ENCODE assay signal across 8 mouse cellular contexts in genomic region chr4:106839964-106840611, GRCm38 (mm10). TPM values are rescaled to one million over a fixed set of nuclear protein-coding genes. Genes with fewer than 3 reads are reported as not detected.
DNase-seq lines count a peak whose midpoint lies in the region; ATAC-seq and TF ChIP-seq lines count a peak whose summit lies in the region.

No protein-coding gene starts in this region.

- peak overlapping the region; percentile 92 for H3K9ac ChIP-seq in heart, embryonic 13.5 days
- peak overlapping the region; percentile 87 for H3K9ac ChIP-seq in liver, embryonic 13.5 days
- peak overlapping the region; percentile 83 for H3K9ac ChIP-seq in neural tube, embryonic 11.5 days (ENCODE audit: low read length)
- H3K9ac ChIP-seq in stomach, embryonic 16.5 days (ENCODE audit: low read length), result peak overlapping the region; percentile 92

- peak; percentile 49 for ATAC-seq in heart, embryonic 13.5 days (ENCODE audit: extremely low read depth, insufficient number of reproducible peaks, low FRiP score, low TSS enrichment)
- peak; percentile 43 for ATAC-seq in liver, embryonic 13.5 days (ENCODE audit: low read depth)
- ATAC-seq in neural tube, embryonic 11.5 days (ENCODE audit: insufficient read depth, low FRiP score, low TSS enrichment), result peak; percentile 63
- peak; percentile 66 for ATAC-seq in stomach, embryonic 16.5 days (ENCODE audit: insufficient read depth, low FRiP score)

- H3K4me2 ChIP-seq in heart, embryonic 13.5 days, result peak overlapping the region; percentile 100
- H3K4me2 ChIP-seq in liver, embryonic 13.5 days, result peak overlapping the region; percentile 100
- H3K4me2 ChIP-seq in neural tube, embryonic 11.5 days (ENCODE audit: low read depth), result peak overlapping the region; percentile 100
- H3K4me2 ChIP-seq in stomach, embryonic 16.5 days (ENCODE audit: low read depth, low read length), result peak overlapping the region; percentile 100

- no peaks in the 10 kb centered on the region for H3K79me3 ChIP-seq in C2C12 (ENCODE audit: low read depth)

- TF ChIP-seq POLR2A in bone marrow macrophage, adult 2 months (IDR thresholded peaks at IDR 0.05; ENCODE audit: borderline replicate concordance, low read depth, low read length), result no peak
- TF ChIP-seq POLR2A in embryonic fibroblast, embryonic 13.5 days (IDR thresholded peaks at IDR 0.05; ENCODE audit: low read depth, low read length), result peak; percentile 44

- no peaks in the 10 kb centered on the region for H3K27me3 ChIP-seq in C2C12 (ENCODE audit: control insufficient read depth, insufficient read depth, insufficient read length)
- H3K27me3 ChIP-seq in heart, embryonic 13.5 days (replicated peaks), result peaks cover 7% of the 10 kb centered on the region
- 0 out of 2 replicates have a peak, but pooled peaks cover 4% of the 10 kb centered on the region for H3K27me3 ChIP-seq in liver, embryonic 13.5 days
- no peaks in the 10 kb centered on the region for H3K27me3 ChIP-seq in neural tube, embryonic 11.5 days (ENCODE audit: control insufficient read depth, insufficient read depth, low read length)
- H3K27me3 ChIP-seq in stomach, embryonic 16.5 days (ENCODE audit: control insufficient read depth, insufficient read depth, low read length), result no peaks in the 10 kb centered on the region

- H3ac ChIP-seq in C2C12 (ENCODE audit: control insufficient read depth, insufficient read length, low read depth), result peak overlapping the region; percentile 89

- no peaks in the 10 kb centered on the region for H3K79me2 ChIP-seq in C2C12 (ENCODE audit: control insufficient read depth, insufficient read depth)

- no peaks in the 10 kb centered on the region for H3K9me3 ChIP-seq in heart, embryonic 13.5 days
- no peaks in the 10 kb centered on the region for H3K9me3 ChIP-seq in liver, embryonic 13.5 days (replicated peaks)
- no peaks in the 10 kb centered on the region for H3K9me3 ChIP-seq in neural tube, embryonic 11.5 days (ENCODE audit: control insufficient read depth, low read length)
- H3K9me3 ChIP-seq in stomach, embryonic 16.5 days (replicated peaks; ENCODE audit: control insufficient read depth, low read length), result no peaks in the 10 kb centered on the region

- no peaks in the 10 kb centered on the region for H3K36me3 ChIP-seq in C2C12 (ENCODE audit: control insufficient read depth, insufficient read depth)
- H3K36me3 ChIP-seq in heart, embryonic 13.5 days, result no peaks in the 10 kb centered on the region
- no peaks in the 10 kb centered on the region for H3K36me3 ChIP-seq in liver, embryonic 13.5 days
- no peaks in the 10 kb centered on the region for H3K36me3 ChIP-seq in neural tube, embryonic 11.5 days (ENCODE audit: control insufficient read depth, insufficient read depth, low read length)
- no peaks in the 10 kb centered on the region for H3K36me3 ChIP-seq in stomach, embryonic 16.5 days (ENCODE audit: control insufficient read depth, insufficient read depth, low read length)

- DNase-seq in kidney, postnatal 14 days, result peak; percentile 95
- DNase-seq in liver, embryonic 13.5 days, result peak; percentile 76
- DNase-seq in neural tube, embryonic 11.5 days (ENCODE audit: low spot score), result peak; percentile 92

- under 1% methylated on average over 21 of the region's 51 CpGs for whole genome bisulfite sequencing in heart, embryonic 13.5 days
- 1% methylated on average over 41 of the region's 51 CpGs for WGBS in liver, embryonic 13.5 days (ENCODE audit: insufficient replicate concordance)
- 2% methylated on average over 30 of the region's 51 CpGs for WGBS in neural tube, embryonic 11.5 days
- WGBS in stomach, embryonic 16.5 days, result under 1% methylated on average over 41 of the region's 51 CpGs

- peak overlapping the region; percentile 49 for H3K27ac ChIP-seq in bone marrow macrophage, adult 2 months (ENCODE audit: insufficient read depth, low read depth, low read length)
- peak overlapping the region; percentile 97 for H3K27ac ChIP-seq in embryonic fibroblast, embryonic 13.5 days (ENCODE audit: insufficient read depth, low read length)
- peak overlapping the region; percentile 99 for H3K27ac ChIP-seq in heart, embryonic 13.5 days (replicated peaks)
- peak overlapping the region; percentile 87 for H3K27ac ChIP-seq in liver, embryonic 13.5 days
- H3K27ac ChIP-seq in neural tube, embryonic 11.5 days (ENCODE audit: low read depth, low read length), result peak overlapping the region; percentile 97
- H3K27ac ChIP-seq in stomach, embryonic 16.5 days (ENCODE audit: low read length), result peak overlapping the region; percentile 97

- H3K4me3 ChIP-seq in C2C12 (ENCODE audit: insufficient read depth, poor library complexity, severe bottlenecking), result peak overlapping the region; percentile 43
- peak overlapping the region; percentile 64 for H3K4me3 ChIP-seq in bone marrow macrophage, adult 2 months (ENCODE audit: insufficient read depth, low read length)
- peak overlapping the region; percentile 50 for H3K4me3 ChIP-seq in embryonic fibroblast, embryonic 13.5 days (ENCODE audit: insufficient read depth, low read length)
- H3K4me3 ChIP-seq in heart, embryonic 13.5 days, result peak overlapping the region; percentile 69
- peak overlapping the region; percentile 77 for H3K4me3 ChIP-seq in liver, embryonic 13.5 days (replicated peaks)
- H3K4me3 ChIP-seq in neural tube, embryonic 11.5 days (ENCODE audit: low read depth, low read length), result peak overlapping the region; percentile 47
- peak overlapping the region; percentile 62 for H3K4me3 ChIP-seq in stomach, embryonic 16.5 days (replicated peaks; ENCODE audit: low read length)

- TF ChIP-seq CTCF in C2C12 (IDR thresholded peaks at IDR 0.05; ENCODE audit: control insufficient read depth, insufficient read depth, insufficient read length), result no peak
- no peak for TF ChIP-seq CTCF in bone marrow macrophage, adult 2 months (IDR thresholded peaks at IDR 0.05; ENCODE audit: low read depth, low read length)
- TF ChIP-seq CTCF in embryonic fibroblast, embryonic 13.5 days (IDR thresholded peaks at IDR 0.05; ENCODE audit: borderline replicate concordance, insufficient read depth, low read length), result no peak

- H3K4me1 ChIP-seq in bone marrow macrophage, adult 2 months (ENCODE audit: control insufficient read depth, insufficient read depth, low read length), result peaks cover 2% of the 10 kb centered on the region; the same call in 1 of the 2 replicates
- peaks cover 12% of the 10 kb centered on the region for H3K4me1 ChIP-seq in embryonic fibroblast, embryonic 13.5 days (ENCODE audit: control insufficient read depth, insufficient read depth, low read length)
- peaks cover 41% of the 10 kb centered on the region for H3K4me1 ChIP-seq in heart, embryonic 13.5 days
- peaks cover 47% of the 10 kb centered on the region for H3K4me1 ChIP-seq in liver, embryonic 13.5 days (replicated peaks)
- peaks cover 25% of the 10 kb centered on the region for H3K4me1 ChIP-seq in neural tube, embryonic 11.5 days (ENCODE audit: control insufficient read depth, insufficient read depth, low read length)
- peaks cover 49% of the 10 kb centered on the region for H3K4me1 ChIP-seq in stomach, embryonic 16.5 days (ENCODE audit: control insufficient read depth, insufficient read depth, low read length)

TF ChIP-seq in C2C12, 6 proteins besides CTCF, POLR2A, EP300 and RAD21:
- no peak for TF ChIP-seq MAX (IDR thresholded peaks at IDR 0.05)
- no peak for TF ChIP-seq USF1 (IDR thresholded peaks at IDR 0.05; ENCODE audit: low read depth)
- peak; percentile 67 for TF ChIP-seq CEBPB (IDR thresholded peaks at IDR 0.05; ENCODE audit: low read depth)

RNA-seq across cellular contexts. Expression of gene Acot11, which starts 35.3 kb away (rescaled TPM):
- polyA plus RNA-seq in C2C12 (2012; fragmentation: generic; extraction: Trizol), result 0.54 TPM
- polyA plus RNA-seq in bone marrow macrophage, adult 2 months (2012; ENCODE audit: insufficient read depth, insufficient read length, missing spikeins), result 5.6 and 6.6 TPM in 2 replicates
- 3.9 and 4.8 TPM in 2 replicates for polyA plus RNA-seq in embryonic fibroblast, embryonic 13.5 days (2011; ENCODE audit: insufficient read length, low read depth, missing spikeins)
- polyA plus RNA-seq in heart, embryonic 13.5 days (2015; fragmentation: Nextera tagmentation; extraction: Ambion mirVana), result 2.2 and 3.9 TPM in 2 replicates
- polyA plus RNA-seq in liver, embryonic 13.5 days (2015; fragmentation: Nextera tagmentation; extraction: Ambion mirVana), result 5.0 TPM in 2 replicates
- polyA plus RNA-seq in neural tube, embryonic 11.5 days (2014; fragmentation: Nextera tagmentation; extraction: Ambion mirVana), result 1.4 and 1.8 TPM in 2 replicates
- 7.9 and 10.5 TPM in 2 replicates for polyA plus RNA-seq in stomach, embryonic 16.5 days (2015; fragmentation: Nextera tagmentation; extraction: Ambion mirVana)

Comparison
In these comparisons a context has a peak if more than half of its experiments do, and no peak if none do; other contexts are left out.
1. Peak in every context shown above with its lines: DNase-seq, ATAC-seq, H3K4me3 ChIP-seq and H3K27ac ChIP-seq.
2. H3K27ac ChIP-seq: peak in every context shown above with its lines; median percentile 99 in heart, embryonic 13.5 days; 97 in embryonic fibroblast, embryonic 13.5 days; 97 in neural tube, embryonic 11.5 days; 97 in stomach, embryonic 16.5 days; 87 in liver, embryonic 13.5 days; 49 in bone marrow macrophage, adult 2 months.